Mouse (Mus musculus): ENCODE measurements around the gene Stx6. TPM values are rescaled to one million over a fixed set of nuclear protein-coding genes. Genes with fewer than 3 reads are reported as not detected.

Gene Stx6
- polyA plus RNA-seq, 1 experiment = 110 TPM

DNA sequence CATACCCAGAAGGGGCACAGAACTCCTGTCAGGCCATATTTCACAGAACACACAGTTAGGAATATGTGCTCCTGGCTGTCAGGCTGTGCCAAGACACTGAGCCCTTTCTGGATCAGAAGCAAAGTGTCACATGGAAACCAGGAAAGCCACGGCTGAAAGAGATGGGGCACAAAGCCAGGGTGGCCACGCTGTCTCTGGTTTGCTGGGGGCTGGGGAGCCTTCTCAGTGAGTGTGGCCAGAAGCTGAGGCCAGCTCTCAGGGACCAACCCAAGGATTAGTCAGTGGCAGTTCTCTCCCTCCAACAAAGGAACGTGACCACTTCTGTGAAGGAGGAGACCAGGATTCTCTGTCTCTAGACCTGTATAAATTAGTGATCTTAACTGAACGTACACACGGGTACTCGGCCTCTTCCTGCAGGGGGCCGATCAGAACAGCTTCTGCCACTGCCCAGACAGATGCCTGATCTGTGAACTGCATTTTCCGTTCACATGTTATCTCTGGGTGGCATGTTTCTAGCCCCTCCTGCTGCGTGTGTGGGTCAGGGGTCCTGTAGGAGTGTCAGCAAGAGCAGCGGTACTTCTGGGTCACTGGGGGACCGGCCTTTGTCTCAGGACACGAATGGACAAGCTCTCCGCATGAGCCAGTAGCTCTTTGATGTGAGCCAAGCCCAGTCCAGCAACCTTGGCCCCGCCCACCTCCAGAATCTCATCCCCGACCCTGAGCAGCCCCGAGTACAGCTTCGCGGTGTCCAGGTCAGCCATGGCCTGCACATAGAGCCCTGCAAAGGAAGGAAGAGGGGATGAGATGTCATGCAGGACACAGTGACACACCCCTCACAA lies 54.6 kb downstream of the Stx6 start:
- Histone ChIP-seq H3K36me3 (replicated peaks; ENCODE audit: low read length) (peaks cover 6% of the 10 kb centered on the region), H3K4me1 (peaks cover 43% of the 10 kb centered on the region), H3K9me3 (no peaks in the 10 kb centered on the region), H3K27me3 (replicated peaks) (peaks cover 25% of the 10 kb centered on the region), H3K4me3 (replicated peaks) (no peak overlapping the region)
- TF ChIP-seq GATA1 (IDR thresholded peaks at IDR 0.05; ENCODE audit: borderline replicate concordance, low read length) (no peak), FLI1 (IDR thresholded peaks at IDR 0.05; ENCODE audit: low read length) (no peak)

DNA sequence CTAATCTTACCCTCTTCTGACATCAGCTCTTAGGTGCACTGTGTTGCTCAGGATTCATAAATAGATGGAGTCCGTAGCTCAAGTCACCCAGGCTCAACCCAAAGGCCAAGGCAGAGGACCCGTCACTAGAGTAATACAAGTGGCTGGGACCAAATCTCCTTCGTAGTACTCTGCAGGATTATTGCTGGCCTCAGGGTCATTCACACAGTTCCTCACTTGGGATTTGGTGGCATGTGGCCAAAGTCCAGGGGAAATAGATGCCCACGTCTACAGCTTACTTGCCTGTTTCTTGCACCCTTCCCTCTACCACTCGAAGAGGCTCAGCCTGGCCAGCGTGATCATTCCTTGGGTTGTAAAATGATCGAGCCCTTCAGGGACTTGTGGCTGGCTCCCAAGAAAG lies 55.4 kb downstream of the Stx6 start:
- no peak overlapping the region for H3K4me3 ChIP-seq (replicated peaks)
- H3K27me3 ChIP-seq (replicated peaks) = peaks cover 25% of the 10 kb centered on the region
- peaks cover 2% of the 10 kb centered on the region for H3K36me3 ChIP-seq (replicated peaks; ENCODE audit: low read length)
- no peaks in the 10 kb centered on the region for H3K9me3 ChIP-seq
- peaks cover 45% of the 10 kb centered on the region for H3K4me1 ChIP-seq
- TF ChIP-seq FLI1 (IDR thresholded peaks at IDR 0.05; ENCODE audit: low read length) (no peak), GATA1 (IDR thresholded peaks at IDR 0.05; ENCODE audit: borderline replicate concordance, low read length) (no peak)

DNA sequence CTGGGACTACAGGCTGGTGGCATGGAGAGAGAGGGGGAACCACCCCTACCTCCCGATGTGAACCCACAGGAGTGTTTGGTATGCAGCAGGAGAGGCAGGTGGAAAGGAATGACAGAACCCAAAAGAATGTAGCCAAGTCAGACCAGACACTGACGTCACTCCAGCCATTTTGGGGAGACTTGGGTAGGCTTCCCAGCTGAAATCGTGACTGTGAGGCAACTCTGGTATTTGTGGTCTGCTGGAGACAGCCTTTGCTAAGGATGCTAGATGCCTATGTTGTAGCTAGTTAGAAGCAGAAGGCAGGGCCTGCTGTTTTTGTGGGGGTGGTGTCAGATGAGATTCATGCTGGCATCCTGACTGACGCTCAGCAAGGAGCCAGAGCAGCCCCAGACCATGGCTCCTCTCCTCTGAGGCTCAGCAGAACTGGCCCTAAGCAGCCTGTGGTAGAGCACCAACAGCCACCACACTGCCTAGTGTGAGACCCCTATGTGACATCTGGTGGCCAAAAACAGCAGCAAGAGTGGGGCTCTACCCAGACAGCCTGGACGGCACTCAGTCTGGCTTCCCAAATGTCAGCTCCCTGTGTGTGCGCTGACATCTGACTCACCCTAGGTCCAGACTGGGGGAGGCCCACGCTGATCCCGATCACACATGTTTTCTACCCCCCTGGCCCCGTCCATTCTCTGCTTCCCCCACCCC lies 56.7 kb downstream of the Stx6 start:
- Histone ChIP-seq H3K4me1 (peaks cover 58% of the 10 kb centered on the region), H3K9me3 (no peaks in the 10 kb centered on the region), H3K27me3 (replicated peaks) (peaks cover 30% of the 10 kb centered on the region), H3K4me3 (replicated peaks) (no peak overlapping the region), H3K36me3 (replicated peaks; ENCODE audit: low read length) (no peaks in the 10 kb centered on the region)
- TF ChIP-seq FLI1 (IDR thresholded peaks at IDR 0.05; ENCODE audit: low read length) (no peak), GATA1 (IDR thresholded peaks at IDR 0.05; ENCODE audit: borderline replicate concordance, low read length) (no peak)

DNA sequence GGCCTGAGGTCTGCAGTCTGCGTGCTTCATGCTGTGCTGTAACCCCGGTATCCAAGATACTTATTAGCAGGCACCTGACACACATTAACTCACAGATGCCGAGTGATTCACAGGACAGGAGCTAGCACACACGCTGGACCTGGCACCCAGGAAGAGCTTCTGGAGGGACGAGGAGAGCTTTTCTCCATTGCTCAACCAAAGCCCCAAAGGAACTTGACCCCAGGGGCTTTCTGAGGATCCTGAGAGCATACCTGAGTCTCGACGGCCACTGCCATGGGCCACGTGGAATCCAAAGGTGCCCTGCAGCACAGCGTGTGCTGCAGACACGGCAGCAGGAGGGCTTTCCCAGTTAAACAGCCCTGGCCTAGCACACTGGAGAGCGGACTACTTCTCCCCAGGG lies 57.8 kb downstream of the Stx6 start:
- Histone ChIP-seq H3K27me3 (replicated peaks) (peaks cover 30% of the 10 kb centered on the region), H3K9me3 (no peaks in the 10 kb centered on the region), H3K4me3 (replicated peaks) (no peak overlapping the region), H3K4me1 (peaks cover 66% of the 10 kb centered on the region), H3K36me3 (replicated peaks; ENCODE audit: low read length) (no peaks in the 10 kb centered on the region)
- TF ChIP-seq GATA1 (IDR thresholded peaks at IDR 0.05; ENCODE audit: borderline replicate concordance, low read length) (no peak), FLI1 (IDR thresholded peaks at IDR 0.05; ENCODE audit: low read length) (no peak)

DNA sequence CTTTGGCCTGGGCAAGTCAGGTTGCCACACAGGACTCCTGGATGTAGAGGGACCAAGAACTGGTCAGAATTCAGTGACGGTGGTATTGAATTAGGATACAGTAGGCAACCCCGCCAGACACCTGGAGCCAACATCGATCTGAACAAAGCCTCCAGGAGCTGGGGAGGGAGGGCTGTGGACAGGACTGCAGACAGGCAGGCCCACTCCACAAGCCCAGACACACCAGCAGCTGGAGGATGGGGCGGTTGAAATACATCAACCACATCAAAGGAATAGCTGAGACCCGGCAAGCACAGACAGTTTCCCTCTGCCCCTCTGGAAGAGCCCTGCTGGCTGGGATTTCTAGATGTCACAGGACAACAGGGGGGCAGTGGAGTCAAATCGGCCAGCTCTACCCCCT lies 58.3 kb downstream of the Stx6 start:
- H3K36me3 ChIP-seq (replicated peaks; ENCODE audit: low read length) = no peaks in the 10 kb centered on the region
- no peak overlapping the region for H3K4me3 ChIP-seq (replicated peaks)
- peaks cover 69% of the 10 kb centered on the region for H3K4me1 ChIP-seq
- peaks cover 30% of the 10 kb centered on the region for H3K27me3 ChIP-seq (replicated peaks)
- H3K9me3 ChIP-seq = no peaks in the 10 kb centered on the region
- TF ChIP-seq GATA1 (IDR thresholded peaks at IDR 0.05; ENCODE audit: borderline replicate concordance, low read length) = no peak
- TF ChIP-seq FLI1 (IDR thresholded peaks at IDR 0.05; ENCODE audit: low read length) = no peak

DNA sequence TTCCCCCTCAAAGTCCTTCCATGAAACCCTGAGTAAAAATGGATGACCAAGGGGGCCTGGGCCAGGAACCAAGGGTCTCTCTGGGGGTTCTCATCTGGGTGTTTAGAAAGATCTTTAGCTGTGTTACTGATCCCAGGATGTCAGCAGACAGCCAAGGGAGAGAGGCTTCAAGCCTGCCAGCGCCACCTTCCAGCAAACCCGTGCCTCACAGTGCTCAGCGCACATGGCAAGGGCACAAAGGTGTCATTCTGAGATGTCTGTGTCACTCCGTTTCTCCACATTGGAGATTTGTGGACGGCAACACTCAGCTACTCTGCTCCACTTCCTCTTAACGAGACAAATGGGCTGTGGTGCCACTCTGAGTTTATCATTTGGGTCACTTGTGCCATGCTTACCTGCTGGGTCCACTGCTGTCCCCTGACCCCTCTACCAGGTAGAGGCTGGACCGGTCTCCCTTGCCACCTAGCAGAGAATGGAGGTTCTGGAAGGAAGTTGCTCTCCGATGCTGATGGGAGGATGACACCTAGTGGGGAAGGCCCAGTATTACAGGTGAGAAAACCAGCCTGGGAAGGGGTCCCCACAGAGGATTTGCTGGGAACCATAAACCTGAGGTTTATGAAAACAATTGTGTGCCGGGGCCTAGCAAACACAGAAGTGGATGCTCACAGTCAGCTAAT lies 59.5 kb downstream of the Stx6 start:
- peaks cover 69% of the 10 kb centered on the region for H3K4me1 ChIP-seq

DNA sequence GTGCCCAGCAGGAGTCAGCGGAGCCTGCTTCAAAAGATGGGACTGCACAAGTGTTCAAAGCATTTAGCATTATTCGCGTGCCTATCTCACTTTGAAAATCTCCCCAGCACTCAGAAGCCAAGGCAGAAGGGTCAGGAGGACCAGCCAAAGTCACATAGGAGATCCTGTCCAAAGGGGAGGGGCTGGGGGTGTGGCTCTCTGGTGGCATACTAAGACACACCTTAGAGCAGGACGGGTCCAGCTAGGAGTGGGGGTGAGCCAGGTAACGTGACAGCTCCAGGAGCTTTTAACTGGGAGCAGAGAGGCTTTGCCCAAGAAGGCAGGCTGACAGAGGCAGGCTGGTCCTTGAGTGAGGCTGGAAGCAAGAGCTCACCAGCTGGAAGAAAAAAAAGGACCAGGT lies 60.4 kb downstream of the Stx6 start:
- TF ChIP-seq FLI1 (IDR thresholded peaks at IDR 0.05; ENCODE audit: low read length) (no peak), GATA1 (IDR thresholded peaks at IDR 0.05; ENCODE audit: borderline replicate concordance, low read length) (no peak)

More for the DNA sequence above, 59.5 kb downstream of the Stx6 start:
- Histone ChIP-seq H3K36me3 (replicated peaks; ENCODE audit: low read length) (no peaks in the 10 kb centered on the region), H3K9me3 (no peaks in the 10 kb centered on the region), H3K4me3 (replicated peaks) (peak overlapping the region; percentile 10), H3K27me3 (replicated peaks) (peaks cover 27% of the 10 kb centered on the region)
- TF ChIP-seq FLI1 (IDR thresholded peaks at IDR 0.05; ENCODE audit: low read length) (no peak), GATA1 (IDR thresholded peaks at IDR 0.05; ENCODE audit: borderline replicate concordance, low read length) (no peak)

DNA sequence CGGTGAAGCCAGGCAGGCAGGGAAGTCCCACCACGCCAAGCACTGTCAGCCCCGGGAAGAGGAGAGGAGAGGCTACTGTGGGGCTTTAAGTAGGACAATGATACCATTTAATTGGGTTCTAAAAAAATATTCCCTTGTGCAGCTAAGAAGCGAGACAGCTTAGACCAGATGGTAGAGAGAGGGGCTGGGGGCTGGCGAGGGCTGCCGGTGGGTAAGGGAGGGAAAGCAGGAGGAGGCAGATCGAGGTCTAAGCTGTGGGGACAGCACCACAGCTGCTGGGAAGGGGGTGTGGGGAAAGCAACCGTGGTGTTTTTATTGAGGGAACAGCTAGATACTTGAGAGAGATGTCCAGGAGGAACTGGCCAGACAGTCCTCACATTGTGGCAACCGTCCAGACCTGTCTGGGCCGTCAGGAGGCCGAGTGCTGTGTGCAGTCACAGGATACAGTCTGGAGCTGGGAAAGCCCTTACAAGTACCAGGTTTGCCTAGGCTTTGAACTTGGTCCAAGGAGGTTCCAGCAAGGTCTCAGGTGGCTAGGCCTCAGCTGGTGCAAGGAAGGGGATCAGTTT lies 63.7 kb downstream of the Stx6 start:
- peaks cover 14% of the 10 kb centered on the region for H3K27me3 ChIP-seq (replicated peaks)
- peaks cover 86% of the 10 kb centered on the region for H3K4me1 ChIP-seq
- no peak overlapping the region for H3K4me3 ChIP-seq (replicated peaks)
- no peak for TF ChIP-seq GATA1 (IDR thresholded peaks at IDR 0.05; ENCODE audit: borderline replicate concordance, low read length)
- no peak for TF ChIP-seq FLI1 (IDR thresholded peaks at IDR 0.05; ENCODE audit: low read length)
- no peaks in the 10 kb centered on the region for H3K9me3 ChIP-seq
- no peaks in the 10 kb centered on the region for H3K36me3 ChIP-seq (replicated peaks; ENCODE audit: low read length)

More for the DNA sequence above, 60.4 kb downstream of the Stx6 start:
- H3K36me3 ChIP-seq (replicated peaks; ENCODE audit: low read length) = no peaks in the 10 kb centered on the region
- H3K9me3 ChIP-seq = no peaks in the 10 kb centered on the region
- peaks cover 70% of the 10 kb centered on the region for H3K4me1 ChIP-seq
- H3K27me3 ChIP-seq (replicated peaks) = peaks cover 27% of the 10 kb centered on the region
- no peak overlapping the region for H3K4me3 ChIP-seq (replicated peaks)

DNA sequence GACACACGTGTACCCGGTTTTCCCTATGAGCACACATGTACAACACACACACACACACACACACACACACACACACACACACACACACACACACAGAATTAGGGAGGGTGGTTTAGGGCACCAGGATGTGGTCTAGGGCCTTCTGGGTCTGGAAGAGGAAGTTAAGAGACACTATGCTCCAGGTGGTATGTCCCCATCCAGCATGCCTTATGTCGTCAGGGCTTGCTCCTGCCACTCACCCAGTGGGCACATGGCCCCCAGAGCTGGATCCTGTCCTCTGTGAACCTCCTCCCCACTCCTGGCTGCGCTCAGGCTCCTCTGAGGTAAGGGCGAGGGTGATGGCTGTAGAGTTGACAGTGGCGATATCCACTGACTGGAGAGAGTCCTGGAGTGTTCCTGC lies 64.5 kb downstream of the Stx6 start:
- no peaks in the 10 kb centered on the region for H3K36me3 ChIP-seq (replicated peaks; ENCODE audit: low read length)
- peaks cover 14% of the 10 kb centered on the region for H3K27me3 ChIP-seq (replicated peaks)
- no peaks in the 10 kb centered on the region for H3K9me3 ChIP-seq
- peak overlapping the region; percentile 90 for H3K4me3 ChIP-seq (replicated peaks)
- TF ChIP-seq GATA1 (IDR thresholded peaks at IDR 0.05; ENCODE audit: borderline replicate concordance, low read length) (no peak), FLI1 (IDR thresholded peaks at IDR 0.05; ENCODE audit: low read length) (no peak)
- H3K4me1 ChIP-seq = peaks cover 91% of the 10 kb centered on the region
